Mouse (Mus musculus): ENCODE measurements around the gene Hnrnpc. TPM values are rescaled to one million over a fixed set of nuclear protein-coding genes. Genes with fewer than 3 reads are reported as not detected.

Gene Hnrnpc
- polyA plus RNA-seq, 1 experiment from 2014 or later, result 162 TPM

DNA sequence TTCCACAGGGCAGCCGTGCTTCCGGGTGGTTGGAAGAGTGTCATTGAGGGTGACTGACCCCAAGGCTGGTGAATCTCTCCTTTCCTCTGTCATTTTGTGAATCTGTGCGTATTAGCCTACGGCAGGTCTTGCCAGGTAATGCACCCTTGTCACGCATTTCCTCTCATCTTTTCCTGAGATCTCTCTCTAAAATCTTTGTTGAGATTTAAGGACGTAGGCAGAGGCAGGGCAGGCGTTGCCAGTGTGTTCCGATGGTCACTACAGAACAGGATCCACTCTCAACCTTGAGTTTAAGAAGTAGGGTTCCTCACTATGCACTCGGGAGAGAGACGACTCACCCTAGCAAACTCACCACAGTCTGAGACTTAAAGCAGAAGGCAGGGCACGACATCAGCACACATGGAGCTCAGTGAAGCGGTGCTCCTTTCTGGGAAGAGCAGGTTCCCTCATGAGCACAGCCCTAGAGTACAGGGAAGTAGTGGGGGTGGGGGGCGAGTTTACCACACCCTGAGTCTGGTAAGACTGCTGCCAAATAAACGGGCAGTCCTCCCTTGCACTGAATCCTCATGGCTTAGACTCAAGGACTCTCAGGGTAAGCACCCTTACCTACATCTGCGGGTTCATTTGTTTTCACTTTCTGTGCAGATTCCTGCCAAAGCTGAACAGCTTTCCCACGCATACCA is 37.8 kb upstream of the Hnrnpc start:
- Histone ChIP-seq H3K27ac (replicated peaks) (no peak overlapping the region), H3K9ac (ENCODE audit: low read length) (no peak overlapping the region), H3K4me1 (replicated peaks; ENCODE audit: control insufficient read depth, insufficient read depth) (no peaks in the 10 kb centered on the region), H3K9me3 (ENCODE audit: control insufficient read depth, low read length) (no peaks in the 10 kb centered on the region), H3K36me3 (ENCODE audit: control insufficient read depth, insufficient read depth, low read length) (no peaks in the 10 kb centered on the region), H3K4me2 (replicated peaks; ENCODE audit: low read depth) (peak overlapping the region; percentile 39), H3K27me3 (ENCODE audit: control insufficient read depth, insufficient read depth, low read length) (no peaks in the 10 kb centered on the region), H3K4me3 (ENCODE audit: low read depth, low read length) (peak overlapping the region; percentile 8; the same call in 1 of the 2 replicates)
- 55% methylated on average over 16 of the region's 16 CpGs for WGBS
- ATAC-seq (ENCODE audit: low FRiP score, low TSS enrichment), result peak; percentile 63
- TF ChIP-seq CTCF (IDR thresholded peaks at IDR 0.05; ENCODE audit: low read depth) (no peak), EP300 (optimal IDR thresholded peaks at IDR 0.05) (no peak)
- peak; percentile 45 for DNase-seq (ENCODE audit: low spot score)

DNA sequence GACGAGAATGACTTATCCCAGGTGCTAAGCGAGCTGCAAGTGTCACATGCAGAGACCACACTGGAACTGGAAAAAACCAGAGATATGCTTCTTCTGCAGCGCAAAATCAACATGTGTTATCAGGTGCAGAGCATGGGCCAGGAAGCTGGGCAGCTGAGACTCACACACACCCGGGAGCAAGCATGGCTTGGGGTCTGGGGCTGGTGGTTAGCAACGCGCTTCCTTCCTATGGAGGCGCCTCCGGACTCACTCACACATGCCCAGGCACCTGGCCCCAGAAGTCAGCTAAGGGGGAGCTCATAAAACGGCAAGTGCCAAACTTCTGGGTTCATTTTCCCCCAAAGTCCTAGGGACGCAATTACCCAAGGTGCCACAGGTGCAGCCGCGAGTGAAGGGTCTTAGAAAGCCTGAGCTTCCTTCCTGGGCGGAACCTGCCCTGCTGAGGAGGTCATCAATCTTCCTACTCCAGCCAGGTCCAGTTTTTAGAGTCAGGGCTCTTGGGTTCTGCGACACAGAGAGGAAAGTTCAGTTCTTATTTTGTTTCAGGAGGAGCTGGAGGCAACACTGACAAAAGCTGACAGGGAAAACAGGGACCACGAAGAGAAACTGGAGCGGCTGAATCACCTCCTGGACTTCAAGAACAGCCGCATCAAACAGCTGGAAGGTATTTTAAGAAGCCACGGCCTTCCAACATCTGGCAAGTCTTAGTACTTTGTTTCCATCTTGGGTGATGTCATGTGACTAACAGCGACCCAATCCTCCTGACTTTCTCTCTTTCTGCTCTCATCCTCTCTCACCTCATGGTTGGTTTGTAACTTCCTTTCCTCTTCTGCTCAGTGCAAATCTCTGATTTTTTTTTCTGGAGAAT is 37.0 kb upstream of the Hnrnpc start:
- Histone ChIP-seq H3K4me2 (replicated peaks; ENCODE audit: low read depth) (peak overlapping the region; percentile 39), H3K4me3 (ENCODE audit: low read depth, low read length) (peak overlapping the region; percentile 8; the same call in 1 of the 2 replicates), H3K27me3 (ENCODE audit: control insufficient read depth, insufficient read depth, low read length) (no peaks in the 10 kb centered on the region), H3K9me3 (ENCODE audit: control insufficient read depth, low read length) (no peaks in the 10 kb centered on the region), H3K36me3 (ENCODE audit: control insufficient read depth, insufficient read depth, low read length) (no peaks in the 10 kb centered on the region), H3K9ac (ENCODE audit: low read length) (peak overlapping the region; percentile 18; the same call in 1 of the 2 replicates), H3K4me1 (replicated peaks; ENCODE audit: control insufficient read depth, insufficient read depth) (no peaks in the 10 kb centered on the region), H3K27ac (replicated peaks) (no peak overlapping the region)
- peak; percentile 73; the same call in 1 of the 2 replicates for ATAC-seq (ENCODE audit: low FRiP score, low TSS enrichment)
- TF ChIP-seq CTCF (IDR thresholded peaks at IDR 0.05; ENCODE audit: low read depth) (no peak), EP300 (optimal IDR thresholded peaks at IDR 0.05) (no peak)
- 31% methylated on average over 19 of the region's 19 CpGs for WGBS
- DNase-seq (ENCODE audit: low spot score), result peak; percentile 52

- Histone ChIP-seq H3K36me3 (ENCODE audit: control insufficient read depth, insufficient read depth, low read length) (no peaks in the 10 kb centered on the region), H3K9ac (ENCODE audit: low read length) (no peak overlapping the region), H3K9me3 (ENCODE audit: control insufficient read depth, low read length) (no peaks in the 10 kb centered on the region), H3K4me3 (ENCODE audit: low read depth, low read length) (no peak overlapping the region), H3K27me3 (ENCODE audit: control insufficient read depth, insufficient read depth, low read length) (no peaks in the 10 kb centered on the region), H3K27ac (replicated peaks) (no peak overlapping the region), H3K4me1 (replicated peaks; ENCODE audit: control insufficient read depth, insufficient read depth) (no peaks in the 10 kb centered on the region), H3K4me2 (replicated peaks; ENCODE audit: low read depth) (no peak overlapping the region)
- no peak for DNase-seq (ENCODE audit: low spot score)
- ATAC-seq (ENCODE audit: low FRiP score, low TSS enrichment), result no peak
- TF ChIP-seq EP300 (optimal IDR thresholded peaks at IDR 0.05) (no peak), CTCF (IDR thresholded peaks at IDR 0.05; ENCODE audit: low read depth) (no peak)
- WGBS, result 61% methylated on average over 5 of the region's 5 CpGs
Observed at GRCm38 (mm10) chr14:52133584-52133983, 29.8 kb upstream of the Hnrnpc start.

GRCm38 (mm10) chr14:52124636-52125035 is 20.8 kb upstream of the Hnrnpc start:
- 89% methylated on average over 3 of the region's 3 CpGs for WGBS
- no peak overlapping the region for H3K4me3 ChIP-seq (ENCODE audit: low read depth, low read length)
- TF ChIP-seq EP300 (optimal IDR thresholded peaks at IDR 0.05), result no peak
- TF ChIP-seq CTCF (IDR thresholded peaks at IDR 0.05; ENCODE audit: low read depth), result no peak
- no peak overlapping the region for H3K9ac ChIP-seq (ENCODE audit: low read length)
- H3K9me3 ChIP-seq (ENCODE audit: control insufficient read depth, low read length), result no peaks in the 10 kb centered on the region
- ATAC-seq (ENCODE audit: low FRiP score, low TSS enrichment) (no peak), DNase-seq (ENCODE audit: low spot score) (no peak)
- H3K27ac ChIP-seq (replicated peaks), result no peak overlapping the region
- H3K4me1 ChIP-seq (replicated peaks; ENCODE audit: control insufficient read depth, insufficient read depth), result no peaks in the 10 kb centered on the region
- H3K4me2 ChIP-seq (replicated peaks; ENCODE audit: low read depth), result no peak overlapping the region
- H3K27me3 ChIP-seq (ENCODE audit: control insufficient read depth, insufficient read depth, low read length), result no peaks in the 10 kb centered on the region
- H3K36me3 ChIP-seq (ENCODE audit: control insufficient read depth, insufficient read depth, low read length), result no peaks in the 10 kb centered on the region

DNA sequence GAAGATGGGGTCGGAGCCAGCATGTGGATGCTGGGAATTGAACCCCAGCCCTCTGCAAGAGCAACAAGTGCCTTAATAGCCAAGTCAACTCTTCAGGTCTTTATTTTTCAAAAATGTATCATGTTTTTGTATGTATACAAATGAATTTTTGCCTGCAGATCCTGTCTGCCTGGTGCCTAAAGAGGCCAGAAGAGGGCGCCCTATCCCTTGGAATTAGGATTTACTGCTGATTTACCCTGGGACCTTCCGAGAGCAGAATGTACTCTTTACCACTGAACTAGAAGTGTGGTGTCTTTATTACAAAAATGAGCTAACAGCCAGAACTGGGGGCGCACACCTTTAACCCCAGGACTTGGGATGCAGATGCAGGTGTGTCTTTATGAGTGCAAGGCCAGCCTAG is 20.1 kb upstream of the Hnrnpc start:
- 18% methylated on average over 4 of the region's 4 CpGs for WGBS
- peak; percentile 76 for DNase-seq (ENCODE audit: low spot score)
- H3K27ac ChIP-seq (replicated peaks), result no peak overlapping the region
- no peaks in the 10 kb centered on the region for H3K27me3 ChIP-seq (ENCODE audit: control insufficient read depth, insufficient read depth, low read length)
- ATAC-seq (ENCODE audit: low FRiP score, low TSS enrichment), result no peak
- no peaks in the 10 kb centered on the region for H3K4me1 ChIP-seq (replicated peaks; ENCODE audit: control insufficient read depth, insufficient read depth)
- no peaks in the 10 kb centered on the region for H3K36me3 ChIP-seq (ENCODE audit: control insufficient read depth, insufficient read depth, low read length)
- no peak overlapping the region for H3K9ac ChIP-seq (ENCODE audit: low read length)
- H3K4me2 ChIP-seq (replicated peaks; ENCODE audit: low read depth), result no peak overlapping the region
- no peak for TF ChIP-seq EP300 (optimal IDR thresholded peaks at IDR 0.05)
- peak; percentile 87 for TF ChIP-seq CTCF (IDR thresholded peaks at IDR 0.05; ENCODE audit: low read depth)
- no peak overlapping the region for H3K4me3 ChIP-seq (ENCODE audit: low read depth, low read length)
- no peaks in the 10 kb centered on the region for H3K9me3 ChIP-seq (ENCODE audit: control insufficient read depth, low read length)

DNA sequence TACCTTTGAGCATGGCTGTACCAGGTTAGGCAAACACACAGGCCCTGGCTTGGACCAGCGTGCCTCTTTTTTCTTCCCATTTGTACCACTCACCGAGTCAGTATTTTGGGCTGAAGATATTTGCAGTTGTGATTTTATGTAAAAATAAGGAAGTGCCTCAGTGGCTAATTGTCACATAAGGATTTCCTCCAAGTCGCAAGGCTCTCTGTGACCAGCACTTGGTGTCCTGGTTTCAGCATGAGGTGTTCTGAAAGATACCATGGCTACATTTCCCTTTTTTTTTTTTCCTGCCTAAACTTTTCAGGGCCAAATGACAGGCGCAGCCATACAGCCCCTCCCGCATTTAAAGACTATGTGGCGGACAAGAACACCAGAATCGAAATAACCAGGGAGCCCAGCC is 16.3 kb upstream of the Hnrnpc start:
- DNase-seq (ENCODE audit: low spot score), result no peak
- H3K9ac ChIP-seq (ENCODE audit: low read length), result no peak overlapping the region
- H3K27ac ChIP-seq (replicated peaks), result peak overlapping the region; percentile 19
- 49% methylated on average over 7 of the region's 7 CpGs for WGBS
- H3K9me3 ChIP-seq (ENCODE audit: control insufficient read depth, low read length), result no peaks in the 10 kb centered on the region
- peak overlapping the region; percentile 99 for H3K4me2 ChIP-seq (replicated peaks; ENCODE audit: low read depth)
- no peaks in the 10 kb centered on the region for H3K4me1 ChIP-seq (replicated peaks; ENCODE audit: control insufficient read depth, insufficient read depth)
- H3K27me3 ChIP-seq (ENCODE audit: control insufficient read depth, insufficient read depth, low read length), result no peaks in the 10 kb centered on the region
- H3K4me3 ChIP-seq (ENCODE audit: low read depth, low read length), result no peak overlapping the region
- no peak for ATAC-seq (ENCODE audit: low FRiP score, low TSS enrichment)
- no peaks in the 10 kb centered on the region for H3K36me3 ChIP-seq (ENCODE audit: control insufficient read depth, insufficient read depth, low read length)
- TF ChIP-seq EP300 (optimal IDR thresholded peaks at IDR 0.05) (no peak), CTCF (IDR thresholded peaks at IDR 0.05; ENCODE audit: low read depth) (no peak)

All from stomach, postnatal 0 days (tissue).